Mouse (Mus musculus): ENCODE measurements around the gene Iqschfp. TPM values are rescaled to one million over a fixed set of nuclear protein-coding genes. Genes with fewer than 3 reads are reported as not detected.

The Iqschfp gene
- polyA plus RNA-seq, 1 experiment: 7.6 TPM

DNA sequence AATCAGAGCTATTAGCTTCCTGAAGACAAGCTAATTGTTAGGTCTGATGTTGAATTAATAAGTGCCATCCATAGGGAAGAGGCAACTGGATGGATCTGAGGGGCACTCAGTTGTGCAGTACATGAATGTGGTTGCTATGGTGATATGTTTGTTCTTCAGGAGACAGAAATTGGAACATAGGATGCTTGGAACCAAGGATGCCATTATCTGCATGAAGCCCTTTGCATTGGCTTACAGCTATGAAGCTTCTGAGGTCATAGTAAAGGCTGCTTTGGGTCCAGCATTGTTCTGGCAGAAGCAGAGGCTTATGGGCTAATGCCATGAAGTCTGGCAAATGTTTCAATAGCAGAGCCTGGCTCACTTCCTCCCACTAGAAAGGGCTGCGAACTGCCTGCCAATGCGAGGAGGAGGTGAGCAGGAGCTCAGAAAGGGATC lies 511.8 kb downstream of the Iqschfp start:
- TF ChIP-seq POLR2A (IDR thresholded peaks at IDR 0.05; ENCODE audit: borderline replicate concordance, extremely low read depth, insufficient read depth, insufficient read length, poor library complexity, severe bottlenecking): no peak
- peak; percentile 71 for DNase-seq (ENCODE audit: low read depth)

DNA sequence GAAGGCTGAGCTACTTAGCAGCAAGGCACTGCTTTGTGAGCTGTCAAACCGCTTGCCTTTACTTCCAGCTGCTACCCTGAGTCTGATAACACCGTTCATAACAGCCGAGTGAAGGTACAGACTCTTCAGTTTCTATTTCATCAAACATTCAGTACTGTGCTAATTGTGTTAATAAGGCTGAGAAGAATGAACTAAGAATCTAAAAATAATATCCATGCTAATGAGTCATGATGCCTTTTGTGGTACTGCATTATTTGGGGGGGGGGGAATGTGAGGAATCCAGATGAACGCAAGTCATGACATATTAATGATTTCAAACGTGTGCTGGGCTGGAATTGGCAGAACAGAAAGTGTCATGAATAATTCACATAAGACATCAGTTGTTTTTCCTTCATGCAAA lies 513.7 kb downstream of the Iqschfp start:
- TF ChIP-seq CTCF (IDR thresholded peaks at IDR 0.05; ENCODE audit: borderline replicate concordance, extremely low read depth, insufficient read depth, insufficient read length) (no peak), POLR2A (IDR thresholded peaks at IDR 0.05; ENCODE audit: borderline replicate concordance, extremely low read depth, insufficient read depth, insufficient read length, poor library complexity, severe bottlenecking) (no peak)
- peak; percentile 43 for DNase-seq (ENCODE audit: low read depth)

DNA sequence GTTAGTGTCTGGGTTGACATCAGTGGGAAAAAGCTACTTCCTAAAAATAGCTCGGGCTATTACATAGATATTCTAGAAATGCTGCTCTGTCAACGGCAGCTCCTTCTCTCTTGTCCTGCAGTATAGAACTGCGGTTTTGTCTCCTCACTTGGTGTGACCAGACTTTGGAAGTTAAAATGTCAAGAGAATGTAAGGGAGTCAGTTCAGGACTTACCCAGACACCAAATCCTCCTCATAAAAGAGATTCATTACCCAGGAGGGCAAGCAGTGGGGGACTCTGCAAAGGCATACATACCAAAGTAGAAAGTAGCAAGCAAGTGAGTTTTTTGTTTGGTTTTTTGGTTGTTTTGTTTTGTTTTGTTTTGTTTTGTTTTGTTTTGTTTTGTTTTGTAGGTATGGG lies 520.2 kb downstream of the Iqschfp start:
- TF ChIP-seq POLR2A (IDR thresholded peaks at IDR 0.05; ENCODE audit: borderline replicate concordance, extremely low read depth, insufficient read depth, insufficient read length, poor library complexity, severe bottlenecking) (no peak), CTCF (IDR thresholded peaks at IDR 0.05; ENCODE audit: borderline replicate concordance, extremely low read depth, insufficient read depth, insufficient read length) (no peak)
- no peak for DNase-seq (ENCODE audit: low read depth)

DNA sequence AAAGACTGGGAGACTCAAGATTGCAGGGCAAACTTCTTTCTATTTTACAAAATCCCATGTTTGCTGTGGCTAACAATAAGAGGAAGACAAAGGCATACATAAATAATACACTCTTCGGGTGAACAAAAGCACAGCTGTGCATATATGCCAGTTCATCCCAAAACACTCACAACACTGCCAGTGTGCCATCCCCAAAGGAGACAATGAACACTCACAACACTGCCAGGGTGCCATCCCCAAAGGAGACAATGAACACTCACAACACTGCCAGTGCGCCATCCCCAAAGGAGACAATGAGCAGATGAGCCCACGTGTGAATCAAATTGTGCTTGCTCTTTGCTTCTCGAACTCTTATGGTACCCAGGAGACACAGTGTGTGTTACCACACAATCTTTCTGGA lies 527.8 kb downstream of the Iqschfp start:
- no peak for TF ChIP-seq CTCF (IDR thresholded peaks at IDR 0.05; ENCODE audit: borderline replicate concordance, extremely low read depth, insufficient read depth, insufficient read length)
- no peak for TF ChIP-seq POLR2A (IDR thresholded peaks at IDR 0.05; ENCODE audit: borderline replicate concordance, extremely low read depth, insufficient read depth, insufficient read length, poor library complexity, severe bottlenecking)
- no peak for DNase-seq (ENCODE audit: low read depth)

DNA sequence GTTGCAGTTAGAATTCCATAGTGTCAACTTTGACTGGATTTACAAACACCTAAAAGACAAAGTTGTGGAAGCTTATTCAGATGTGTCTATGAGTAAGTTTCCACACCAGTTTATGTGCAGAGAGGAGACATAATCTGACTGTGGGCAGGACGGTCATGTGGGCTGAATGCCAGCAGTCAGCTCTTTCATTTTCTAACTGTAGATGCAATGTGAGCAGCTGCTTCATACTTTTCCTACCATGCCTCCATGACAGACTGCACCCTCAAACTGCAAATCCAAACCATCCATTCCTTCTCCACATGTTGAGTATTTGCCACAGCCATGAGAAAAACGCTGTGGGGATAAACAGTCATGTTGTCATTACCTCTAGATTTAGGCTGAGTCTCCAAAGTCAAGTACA lies 528.9 kb downstream of the Iqschfp start:
- DNase-seq (ENCODE audit: low read depth): no peak
- TF ChIP-seq CTCF (IDR thresholded peaks at IDR 0.05; ENCODE audit: borderline replicate concordance, extremely low read depth, insufficient read depth, insufficient read length) (no peak), POLR2A (IDR thresholded peaks at IDR 0.05; ENCODE audit: borderline replicate concordance, extremely low read depth, insufficient read depth, insufficient read length, poor library complexity, severe bottlenecking) (no peak)

DNA sequence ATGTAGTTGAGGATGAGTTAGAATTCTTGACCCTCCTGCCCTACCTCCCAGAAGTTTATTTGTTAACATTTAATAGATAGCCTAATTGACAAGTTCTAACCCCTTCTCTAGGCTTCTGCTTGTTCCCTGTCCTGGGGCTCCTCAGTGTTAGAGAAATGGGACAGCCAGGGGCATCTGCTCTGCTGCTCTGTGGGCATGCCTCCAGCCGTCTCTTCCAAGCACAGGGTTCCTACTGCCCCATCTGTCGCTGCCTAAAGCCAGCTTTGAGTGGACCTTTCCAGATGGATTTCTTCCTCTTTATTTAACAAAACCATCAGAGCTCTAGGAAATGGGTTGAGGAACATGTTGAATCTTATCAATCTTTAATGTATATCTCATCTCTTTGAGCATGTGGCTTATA lies 529.8 kb downstream of the Iqschfp start:
- TF ChIP-seq CTCF (IDR thresholded peaks at IDR 0.05; ENCODE audit: borderline replicate concordance, extremely low read depth, insufficient read depth, insufficient read length) (no peak), POLR2A (IDR thresholded peaks at IDR 0.05; ENCODE audit: borderline replicate concordance, extremely low read depth, insufficient read depth, insufficient read length, poor library complexity, severe bottlenecking) (no peak)
- DNase-seq (ENCODE audit: low read depth): no peak

DNA sequence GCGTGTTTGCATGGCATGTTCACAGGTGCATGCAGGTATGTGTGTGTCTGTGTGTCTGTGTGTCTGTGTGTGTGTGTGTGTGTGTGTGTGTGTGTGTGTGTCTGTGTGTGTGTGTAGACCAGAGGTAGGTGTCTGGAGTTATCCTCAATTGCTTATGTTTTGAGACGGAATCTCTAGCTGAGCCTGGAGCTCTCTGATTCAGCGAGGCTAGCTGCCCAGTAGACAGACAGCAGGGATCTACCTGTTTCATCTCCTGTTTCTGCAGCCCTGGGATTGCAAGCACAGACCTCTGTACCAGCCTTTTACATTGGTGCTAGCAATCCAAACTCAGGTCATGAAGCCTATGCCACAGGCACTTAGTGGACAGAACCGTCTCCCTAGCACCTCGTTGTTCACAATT lies 536.0 kb downstream of the Iqschfp start:
- DNase-seq (ENCODE audit: low read depth): no peak
- no peak for TF ChIP-seq CTCF (IDR thresholded peaks at IDR 0.05; ENCODE audit: borderline replicate concordance, extremely low read depth, insufficient read depth, insufficient read length)
- TF ChIP-seq POLR2A (IDR thresholded peaks at IDR 0.05; ENCODE audit: borderline replicate concordance, extremely low read depth, insufficient read depth, insufficient read length, poor library complexity, severe bottlenecking): no peak

DNA sequence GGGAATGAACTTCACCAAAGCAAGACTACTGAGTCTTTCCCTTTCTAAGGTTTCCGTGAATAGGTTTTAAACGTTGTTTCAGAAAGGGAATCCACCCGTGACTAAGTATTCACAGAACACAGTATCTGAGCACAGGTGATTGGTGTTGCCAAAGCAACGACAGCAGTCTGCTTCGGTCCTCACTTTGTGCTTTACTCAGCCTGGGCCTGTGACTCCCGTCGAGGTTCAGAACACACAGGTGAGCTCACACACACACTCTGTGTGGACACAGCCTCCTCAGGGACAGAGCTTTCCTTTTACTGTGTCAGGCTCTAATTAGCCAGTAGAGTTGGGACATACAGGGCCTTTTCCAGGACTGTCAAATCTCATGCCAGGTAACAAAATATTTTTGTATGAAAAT lies 542.4 kb downstream of the Iqschfp start:
- TF ChIP-seq POLR2A (IDR thresholded peaks at IDR 0.05; ENCODE audit: borderline replicate concordance, extremely low read depth, insufficient read depth, insufficient read length, poor library complexity, severe bottlenecking): no peak
- TF ChIP-seq CTCF (IDR thresholded peaks at IDR 0.05; ENCODE audit: borderline replicate concordance, extremely low read depth, insufficient read depth, insufficient read length): no peak
- DNase-seq (ENCODE audit: low read depth): peak; percentile 48

DNA sequence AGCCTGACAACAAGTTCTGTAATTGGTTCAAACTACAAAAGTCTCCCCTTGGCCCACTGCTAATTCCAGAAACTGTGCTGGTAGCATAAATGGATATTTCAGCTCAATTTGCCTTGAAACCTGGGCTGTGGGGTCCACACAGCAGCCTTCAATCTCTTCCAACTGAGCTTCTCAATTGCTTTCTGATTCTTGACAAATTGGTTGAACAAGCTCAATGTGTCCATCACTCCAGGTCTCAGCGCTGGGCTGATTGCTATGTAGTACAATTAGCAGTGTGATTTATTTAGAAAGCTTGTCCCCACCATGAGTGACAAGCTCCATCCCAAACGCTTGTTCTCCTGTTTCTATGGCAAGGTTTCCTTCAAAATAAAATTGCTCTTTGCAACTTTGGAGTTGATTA lies 542.9 kb downstream of the Iqschfp start:
- no peak for TF ChIP-seq CTCF (IDR thresholded peaks at IDR 0.05; ENCODE audit: borderline replicate concordance, extremely low read depth, insufficient read depth, insufficient read length)
- no peak for TF ChIP-seq POLR2A (IDR thresholded peaks at IDR 0.05; ENCODE audit: borderline replicate concordance, extremely low read depth, insufficient read depth, insufficient read length, poor library complexity, severe bottlenecking)
- peak; percentile 79 for DNase-seq (ENCODE audit: low read depth)

DNA sequence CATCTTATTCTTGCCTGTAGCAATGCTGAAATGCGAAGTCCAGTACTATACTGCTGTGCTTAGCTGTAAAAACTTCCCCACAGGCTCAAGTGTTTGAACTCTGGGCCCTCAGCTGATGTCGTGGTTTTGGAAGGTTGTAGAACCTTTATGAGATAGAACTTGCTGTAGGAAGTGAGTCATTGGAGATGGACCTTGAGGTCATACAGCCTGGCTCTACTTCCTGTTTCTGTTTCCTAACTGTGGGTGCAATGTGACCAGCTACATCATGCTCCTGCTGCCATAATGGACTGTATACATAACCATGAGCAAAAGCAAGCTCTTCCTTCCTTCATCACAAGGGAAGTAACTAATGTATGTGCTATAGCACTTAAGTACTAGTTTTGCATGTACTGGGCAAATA lies 556.4 kb downstream of the Iqschfp start:
- DNase-seq (ENCODE audit: low read depth): no peak
- TF ChIP-seq POLR2A (IDR thresholded peaks at IDR 0.05; ENCODE audit: borderline replicate concordance, extremely low read depth, insufficient read depth, insufficient read length, poor library complexity, severe bottlenecking) (no peak), CTCF (IDR thresholded peaks at IDR 0.05; ENCODE audit: borderline replicate concordance, extremely low read depth, insufficient read depth, insufficient read length) (no peak)

DNA sequence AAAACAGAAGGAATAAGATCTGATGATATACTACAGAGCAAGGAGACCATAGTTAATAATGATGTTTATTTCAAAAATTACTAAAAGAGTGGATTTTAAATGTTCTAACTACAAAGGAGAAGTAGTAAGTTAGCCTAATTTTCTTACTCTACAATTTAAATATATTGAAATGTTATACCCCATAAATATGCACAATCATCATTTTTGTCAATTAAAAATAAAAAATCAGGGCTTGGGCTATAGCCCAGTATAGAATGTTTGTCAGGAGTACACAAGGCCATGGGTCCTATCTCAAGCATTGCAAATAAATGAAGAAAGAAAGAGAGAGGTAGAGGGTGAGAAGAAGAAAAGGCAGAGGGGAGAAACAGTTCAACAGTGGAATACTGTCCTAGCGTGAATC lies 559.6 kb downstream of the Iqschfp start:
- no peak for DNase-seq (ENCODE audit: low read depth)
- TF ChIP-seq POLR2A (IDR thresholded peaks at IDR 0.05; ENCODE audit: borderline replicate concordance, extremely low read depth, insufficient read depth, insufficient read length, poor library complexity, severe bottlenecking) (no peak), CTCF (IDR thresholded peaks at IDR 0.05; ENCODE audit: borderline replicate concordance, extremely low read depth, insufficient read depth, insufficient read length) (no peak)

DNA sequence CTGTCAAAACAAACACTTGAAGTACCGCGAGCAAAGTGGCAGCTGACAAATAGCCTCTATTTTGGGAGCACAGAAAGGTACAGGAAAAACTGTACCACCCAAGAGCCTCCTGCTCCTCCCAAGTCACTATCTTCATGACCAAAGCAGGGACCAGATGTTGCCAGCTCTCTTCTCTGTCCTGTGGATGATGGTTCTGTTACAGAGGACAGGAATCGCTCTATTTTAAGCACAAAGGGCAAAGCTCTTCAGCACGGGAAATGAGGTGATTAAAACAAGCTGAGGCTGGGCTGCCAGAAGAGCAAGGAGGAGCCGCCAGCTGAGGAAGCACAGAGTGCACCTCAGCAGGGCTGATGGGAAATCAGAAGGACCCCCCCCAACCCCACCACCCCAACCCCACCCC lies 561.2 kb downstream of the Iqschfp start:
- DNase-seq (ENCODE audit: low read depth): no peak
- TF ChIP-seq POLR2A (IDR thresholded peaks at IDR 0.05; ENCODE audit: borderline replicate concordance, extremely low read depth, insufficient read depth, insufficient read length, poor library complexity, severe bottlenecking) (no peak), CTCF (IDR thresholded peaks at IDR 0.05; ENCODE audit: borderline replicate concordance, extremely low read depth, insufficient read depth, insufficient read length) (no peak)

Measured in brain, embryonic 14.5 days (tissue).